Mouse (Mus musculus) embryonic facial prominence, embryonic 11.5 days (tissue): Measurements from ENCODE around the gene Rtraf. TPM values are rescaled to one million over a fixed set of nuclear protein-coding genes. Genes with fewer than 3 reads are reported as not detected.

Experiments used
- polyA plus RNA-seq: library from polyadenylated mRNA; unstranded; fragments of >200 nt; fragmentation: Nextera tagmentation; extraction: Ambion mirVana; gene quantifications from 2 replicates; pipeline ENCODE4 v1.2.1, GENCODE M21; 2014

Rtraf gene
- polyA plus RNA-seq, 1 experiment from 2014 or later = 286 TPM

Other genes with a start within 250 kb of the Rtraf start
- 3.5 TPM in 2 replicates for gene Gm2237, start 238.7 kb downstream of the Rtraf start, polyA plus RNA-seq
- not detected in 2 replicates for gene Gm5458, start 221.2 kb downstream of the Rtraf start, polyA plus RNA-seq
- gene Nid2, start 72.6 kb downstream of the Rtraf start, polyA plus RNA-seq = 46.1 and 50.6 TPM in 2 replicates
- 73.6 and 88.1 TPM in 2 replicates for gene Gng2, start 153.8 kb upstream of the Rtraf start, polyA plus RNA-seq